Mouse (Mus musculus) urinary bladder, postnatal 10 days (tissue): Measurements from ENCODE around the gene Rassf7.

ENCODE experiments used
- DNase-seq: peaks from one replicate; pipeline ENCODE4 v3.0.0; 2022; ENCODE audit warnings: low spot score

Gene Rassf7

GRCm38 (mm10) chr7:141215101-141215879 is at the start of gene Rassf7:
TSS of gene Rassf7 (plus strand) at chr7:141215860.
- DNase-seq, result peak; percentile 72

DNA sequence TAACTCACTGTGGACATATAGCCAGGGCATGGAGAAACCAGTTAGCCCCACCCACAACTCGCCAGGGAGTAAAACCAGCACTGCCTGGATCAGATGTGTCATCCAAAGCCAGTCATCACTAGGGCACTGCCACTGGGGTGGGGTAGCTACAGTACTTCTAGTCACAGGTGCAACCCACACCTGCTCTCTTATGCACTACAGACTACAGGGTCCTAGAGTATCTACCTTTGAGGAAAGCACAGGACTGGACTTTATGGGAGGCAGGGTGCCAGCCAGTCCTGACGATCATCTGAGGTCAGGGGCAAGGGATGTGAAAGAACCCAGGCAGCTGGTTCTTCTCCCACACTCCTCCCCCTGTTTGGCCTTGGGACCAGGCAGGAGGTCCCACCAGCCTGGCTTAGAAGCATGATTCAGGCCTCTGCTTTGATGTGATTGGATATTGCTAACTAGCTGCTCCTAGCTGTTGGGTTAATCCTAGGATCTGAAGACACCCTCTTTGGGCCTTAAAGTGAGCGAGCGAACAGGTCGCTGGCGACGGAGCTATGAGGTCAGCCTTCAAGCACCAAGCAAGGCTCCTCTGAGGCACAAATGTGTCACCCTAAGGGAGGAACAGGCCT is 47.7 kb upstream of the Rassf7 start:
- DNase-seq, result no peak

- no peak for DNase-seq
Measured at GRCm38 (mm10) chr7:141168518-141168953, 47.1 kb upstream of the Rassf7 start.

- no peak for DNase-seq
Measured at GRCm38 (mm10) chr7:141169300-141169699, 46.4 kb upstream of the Rassf7 start.

GRCm38 (mm10) chr7:141169866-141170265 is 45.8 kb upstream of the Rassf7 start:
- no peak for DNase-seq

- DNase-seq, result peak; percentile 66
Measured at GRCm38 (mm10) chr7:141172116-141173006, 43.3 kb upstream of the Rassf7 start, which contains the start of gene Rnh1. TSS of gene Rnh1 (minus strand) at chr7:141172857.

DNA sequence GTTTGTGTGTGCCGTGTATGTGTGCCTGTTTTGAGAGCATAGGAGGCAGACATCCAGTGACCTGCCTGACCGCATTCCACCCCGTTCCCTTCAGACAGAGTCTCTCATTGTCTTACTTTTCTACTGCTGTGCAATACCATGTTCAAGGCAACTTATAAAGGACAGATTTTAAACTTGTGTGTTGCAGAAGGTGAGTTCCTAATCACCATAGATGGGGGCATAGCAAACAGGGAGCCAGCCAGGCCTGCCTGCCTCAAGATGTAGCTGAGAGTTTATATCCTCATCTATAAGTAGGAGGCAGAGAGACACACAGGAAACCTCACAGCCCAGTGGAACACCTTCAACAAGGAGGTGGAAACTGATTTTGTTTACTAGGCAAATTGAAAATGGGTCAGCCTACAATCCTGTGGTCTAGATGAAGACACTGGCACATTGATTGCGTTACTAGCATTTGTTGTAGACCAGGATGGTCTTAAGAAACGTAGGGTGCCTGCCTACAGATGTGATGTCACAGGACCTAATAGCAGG is 42.3 kb upstream of the Rassf7 start:
- DNase-seq, result no peak

DNA sequence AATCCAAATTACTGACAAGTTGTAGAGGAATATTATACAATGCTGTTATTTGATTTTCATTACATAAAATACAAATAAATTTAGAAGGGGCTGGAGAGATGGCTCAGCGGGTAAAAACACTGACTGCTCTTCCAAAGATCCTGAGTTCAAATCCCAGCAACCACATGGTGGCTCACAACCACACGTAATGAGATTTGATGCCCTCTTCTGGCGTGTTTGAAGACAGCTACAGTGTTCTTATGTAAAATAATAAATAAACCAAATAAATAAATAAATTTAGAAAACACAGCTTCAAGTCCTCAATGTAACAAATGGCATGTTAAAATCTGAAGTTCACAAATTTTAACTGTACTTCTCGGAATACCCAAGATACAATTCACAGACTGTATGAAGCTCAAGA is 40.6 kb upstream of the Rassf7 start:
- no peak for DNase-seq

DNA sequence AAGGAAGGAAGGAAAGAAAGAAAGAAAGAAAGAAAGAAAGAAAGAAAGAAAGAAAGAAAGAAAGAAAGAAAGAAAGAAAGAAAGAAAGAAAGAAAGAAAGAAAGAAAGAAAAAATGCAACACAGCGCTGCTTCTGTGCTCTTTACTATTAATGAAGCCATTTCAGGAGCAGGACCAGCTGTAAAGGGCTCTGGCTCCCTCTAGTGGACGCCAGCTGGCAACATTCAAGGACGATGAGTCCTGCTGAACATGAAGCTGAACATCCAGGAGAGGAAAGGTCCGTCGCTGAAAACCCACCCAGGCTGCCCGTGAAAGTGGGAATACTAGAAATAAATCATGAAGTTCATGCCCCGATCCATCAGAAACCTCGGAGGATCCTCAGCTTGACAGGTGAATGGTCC is 39.5 kb upstream of the Rassf7 start:
- peak; percentile 53 for DNase-seq

DNA sequence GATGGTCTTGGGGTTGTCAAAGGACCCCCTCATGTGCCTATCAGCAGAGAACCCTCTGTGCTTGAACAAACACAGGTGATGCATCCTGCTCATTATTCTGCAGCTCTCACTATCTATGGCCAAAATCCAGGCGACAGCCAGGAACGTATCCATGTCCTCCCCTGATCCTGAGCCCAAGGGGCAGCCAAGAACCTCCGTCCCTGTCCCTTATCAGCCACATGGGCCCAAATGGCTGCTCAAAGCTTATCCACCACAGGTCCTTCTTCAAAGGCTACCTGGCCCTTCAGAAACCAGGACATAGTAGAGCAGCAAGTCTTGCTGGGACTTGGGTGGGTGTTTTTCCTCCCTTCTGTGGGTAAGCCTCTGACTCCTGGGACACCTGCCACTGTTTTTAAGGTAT is 27.5 kb upstream of the Rassf7 start:
- no peak for DNase-seq

GRCm38 (mm10) chr7:141188733-141189132 is 26.9 kb upstream of the Rassf7 start:
- DNase-seq, result no peak

DNA sequence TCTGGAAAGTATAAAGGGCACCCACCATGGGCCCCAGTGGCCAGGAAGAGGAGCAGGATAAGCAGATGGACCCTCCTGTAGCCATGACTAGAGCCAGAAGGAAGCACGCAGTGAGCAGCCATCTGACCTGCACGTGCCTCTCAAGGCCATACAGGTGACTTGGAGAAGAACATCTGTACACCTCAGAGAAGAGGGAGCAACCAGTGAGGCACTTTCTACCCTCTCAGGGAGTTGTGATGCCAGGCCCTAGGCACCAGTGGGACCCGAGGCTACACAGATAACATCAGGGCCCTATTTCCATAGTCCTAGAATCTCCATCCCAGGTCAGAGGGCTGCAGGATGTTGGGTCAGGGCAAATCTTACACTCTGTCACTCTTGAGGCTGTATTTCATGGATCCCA is 25.4 kb upstream of the Rassf7 start:
- DNase-seq, result no peak

- DNase-seq, result no peak
Measured at GRCm38 (mm10) chr7:141191036-141191435, 24.6 kb upstream of the Rassf7 start.

DNA sequence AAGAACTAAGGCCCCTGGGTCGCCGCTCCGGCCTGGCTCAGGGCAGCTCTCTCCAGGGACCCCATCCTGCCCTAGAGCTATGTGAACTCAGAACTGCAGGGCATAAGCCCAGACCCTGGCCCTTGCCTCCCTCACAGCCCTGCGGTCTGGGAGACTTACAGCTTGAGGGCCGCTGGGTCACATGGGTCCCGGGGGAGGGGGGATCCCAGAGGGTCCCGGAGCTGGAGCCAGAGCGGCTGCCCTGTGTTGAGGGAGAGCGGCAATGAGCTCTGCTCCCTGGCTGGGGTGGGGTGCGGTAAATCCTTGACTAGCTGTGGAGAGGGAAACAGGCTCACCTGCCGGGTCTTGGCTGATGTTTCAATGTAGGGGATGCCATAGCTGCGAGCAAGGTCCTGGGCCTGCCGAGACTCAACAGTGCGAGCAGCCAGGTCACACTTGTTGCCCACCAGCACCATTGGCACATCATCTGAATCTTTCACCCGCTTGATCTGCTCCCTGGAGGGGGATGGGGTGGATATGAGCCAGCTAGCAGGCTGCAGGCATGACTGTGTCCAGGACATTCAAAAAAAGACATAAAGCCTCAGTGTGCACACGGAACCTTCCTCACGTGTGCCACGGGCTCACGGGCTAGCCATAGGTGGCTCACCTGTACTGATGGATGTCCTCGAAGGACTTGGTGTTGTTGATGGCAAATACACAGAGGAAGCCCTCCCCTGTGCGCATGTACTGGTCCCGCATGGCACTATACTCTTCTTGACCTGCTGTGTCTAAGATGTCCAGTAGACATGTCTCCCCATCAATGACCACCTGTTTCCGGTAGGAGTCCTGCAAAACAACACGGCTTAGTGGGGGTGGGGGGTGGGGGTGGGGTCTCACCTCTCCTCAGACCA is 23.6 kb upstream of the Rassf7 start:
- no peak for DNase-seq

- DNase-seq, result no peak
Measured at GRCm38 (mm10) chr7:141192776-141193347, 22.8 kb upstream of the Rassf7 start.

GRCm38 (mm10) chr7:141193348-141193856 is 22.3 kb upstream of the Rassf7 start:
- no peak for DNase-seq

- peak; percentile 96 for DNase-seq
Measured at GRCm38 (mm10) chr7:141193948-141194347, 21.7 kb upstream of the Rassf7 start, which contains the start of the genes Hras and Lrrc56. TSS of gene Hras (minus strand) at chr7:141194005. TSS of gene Lrrc56 (plus strand) at chr7:141194157.

DNA sequence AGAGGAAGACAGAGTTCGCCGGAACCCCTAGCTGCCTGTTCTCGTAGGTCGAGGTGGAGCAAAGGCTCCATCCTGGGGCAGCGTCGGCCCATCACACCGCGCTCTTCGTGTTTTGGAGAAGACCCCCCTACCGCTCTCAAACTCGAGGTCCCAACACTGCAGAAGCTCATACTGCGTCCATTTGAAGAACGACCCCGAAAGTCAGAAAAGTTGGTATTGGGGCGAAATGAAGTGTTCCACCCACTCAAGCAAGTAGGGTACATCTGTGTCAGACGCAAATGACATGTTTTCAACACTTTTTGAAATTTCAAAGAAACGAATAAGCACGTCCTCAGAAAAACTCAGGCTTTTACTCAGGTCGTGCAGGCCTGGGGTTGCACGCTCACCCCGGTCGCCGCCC is 21.3 kb upstream of the Rassf7 start:
- no peak for DNase-seq

- peak; percentile 61 for DNase-seq
Measured at GRCm38 (mm10) chr7:141194830-141195229, 20.8 kb upstream of the Rassf7 start.

DNA sequence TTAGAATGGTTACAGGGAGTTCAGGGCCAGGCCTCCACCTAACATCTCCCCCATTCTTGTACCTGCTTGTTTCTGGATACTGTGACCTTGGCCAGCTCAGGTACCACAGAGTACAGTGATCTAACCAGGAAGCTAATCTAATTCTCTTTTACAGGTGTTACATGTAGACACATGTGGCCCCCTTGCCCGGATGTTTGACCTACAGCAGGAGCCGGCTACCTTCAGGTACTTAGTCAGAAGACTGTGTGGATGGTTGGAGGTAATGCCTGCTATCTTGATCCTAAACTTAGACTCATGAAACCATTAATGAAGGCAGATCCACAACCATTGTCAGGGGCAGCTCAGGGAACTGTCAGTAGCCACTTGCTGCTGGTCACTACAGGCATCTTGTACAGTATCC is 19.9 kb upstream of the Rassf7 start:
- no peak for DNase-seq
